Mouse (Mus musculus) embryonic facial prominence, embryonic 10.5 days (tissue): ENCODE measurements at regions not wholly inside any gene's neighbourhood (a gene's known extent, or its start where the extent isn't known, plus 50 kb on each side); places are given as distances from the start of the nearest gene placed in this dataset.
A peak's percentile ranks its signal among the peaks of the same experiment; 100 is the strongest.

Source experiments
- DNase-seq: peaks from one replicate; pipeline ENCODE4 v3.0.0-alpha.2; 2017; ENCODE audit warnings: low spot score
- H3K27ac ChIP-seq: fragments of 300-500 bp; sonication (generic); replicated peaks from 2 replicates; pipeline ENCODE4 v1.5.1; 2016; ENCODE audit warnings: mild to moderate bottlenecking
- H3K27me3 ChIP-seq: fragments of 300-500 bp; sonication (generic); replicated peaks from 2 replicates; pipeline ENCODE4 v1.6.1; 2016; ENCODE audit warnings: low read depth, mild to moderate bottlenecking; ENCODE audit not compliant: poor library complexity, severe bottlenecking
- H3K36me3 ChIP-seq: fragments of 300-500 bp; sonication (generic); replicated peaks from 2 replicates; pipeline ENCODE4 v1.6.1; 2016; ENCODE audit warnings: mild to moderate bottlenecking, moderate library complexity
- H3K4me1 ChIP-seq: fragments of 300-500 bp; sonication (generic); 2 replicates; pipeline ENCODE4 v1.6.1; 2016
- H3K4me3 ChIP-seq: fragments of 300-500 bp; sonication (generic); 2 replicates; pipeline ENCODE4 v1.5.1; 2016; ENCODE audit warnings: mild to moderate bottlenecking, moderate library complexity
- H3K9me3 ChIP-seq: fragments of 300-500 bp; sonication (generic); 2 replicates; pipeline ENCODE4 v1.6.1; 2016; ENCODE audit warnings: mild to moderate bottlenecking
- WGBS: fragments of 180-500 bp; shearing (Covaris S2); methylation state at CpG from one replicate; pipeline ENCODE4 v1.1.7; 2016; 5-methylcytosine and 5-hydroxymethylcytosine counted together

DNA sequence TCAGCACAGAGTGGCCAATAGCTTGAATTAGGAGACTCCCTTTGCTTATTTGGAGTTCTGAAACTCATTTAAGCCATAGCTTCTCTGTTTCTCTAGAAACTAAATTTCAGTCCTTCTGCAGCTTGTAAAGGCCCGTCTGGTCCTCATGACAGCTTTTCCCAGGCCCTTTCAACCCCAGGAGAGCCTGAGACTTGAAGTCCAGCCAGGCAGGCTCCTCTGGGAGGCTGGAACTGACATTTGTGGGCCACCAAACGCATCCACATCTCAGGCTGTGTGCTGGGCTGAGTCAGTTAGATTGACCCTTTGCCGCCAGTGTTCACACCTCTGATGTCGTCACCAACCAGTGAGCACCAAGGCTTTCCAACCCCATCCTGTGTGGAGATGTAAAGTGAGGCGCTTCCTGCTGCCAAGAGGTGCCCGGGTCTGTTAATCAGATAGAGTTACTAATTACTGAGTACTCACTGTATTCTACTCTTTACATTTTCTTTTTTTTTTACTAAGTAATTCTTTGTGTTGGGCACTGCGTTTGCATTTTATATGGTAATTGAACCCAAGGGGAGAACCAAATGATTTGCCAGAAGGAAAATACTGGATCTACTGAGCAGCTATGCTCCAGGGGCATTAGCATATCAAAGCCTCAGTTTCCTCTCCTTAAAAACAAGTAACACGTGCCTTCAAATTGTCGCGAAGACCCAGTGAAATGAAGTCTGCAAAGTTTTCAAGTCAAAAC lies 207.0 kb downstream of the Snx19 start:
- WGBS = 51% methylated on average over 10 of the region's 10 CpGs
- Histone ChIP-seq H3K27ac (no peak overlapping the region), H3K4me1 (peaks cover 23% of the 10 kb centered on the region), H3K9me3 (no peaks in the 10 kb centered on the region), H3K4me3 (no peak overlapping the region), H3K27me3 (no peaks in the 10 kb centered on the region), H3K36me3 (no peaks in the 10 kb centered on the region)
- no peak for DNase-seq

- Histone ChIP-seq H3K9me3 (no peaks in the 10 kb centered on the region), H3K4me1 (peaks cover 28% of the 10 kb centered on the region), H3K27ac (no peak overlapping the region), H3K4me3 (no peak overlapping the region), H3K36me3 (no peaks in the 10 kb centered on the region), H3K27me3 (no peaks in the 10 kb centered on the region)
- WGBS = 65% methylated on average over 6 of the region's 6 CpGs
- peak; percentile 41 for DNase-seq
These were observed 205.5 kb downstream of the Snx19 start for GRCm38 (mm10) chr9:30632164-30633146.

- 90% methylated on average over 8 of the region's 8 CpGs for WGBS
- H3K36me3 ChIP-seq = no peaks in the 10 kb centered on the region
- no peak for DNase-seq
- no peak overlapping the region for H3K27ac ChIP-seq
- no peak overlapping the region for H3K4me3 ChIP-seq
- no peaks in the 10 kb centered on the region for H3K27me3 ChIP-seq
- H3K9me3 ChIP-seq = no peaks in the 10 kb centered on the region
- H3K4me1 ChIP-seq = peaks cover 5% of the 10 kb centered on the region; the same call in 1 of the 2 replicates
These were observed 198.7 kb downstream of the Snx19 start for GRCm38 (mm10) chr9:30625635-30626034.

GRCm38 (mm10) chr9:30625090-30625489 lies 198.2 kb downstream of the Snx19 start:
- Histone ChIP-seq H3K36me3 (no peaks in the 10 kb centered on the region), H3K4me3 (no peak overlapping the region), H3K27me3 (no peaks in the 10 kb centered on the region), H3K4me1 (peaks cover 5% of the 10 kb centered on the region; the same call in 1 of the 2 replicates), H3K9me3 (no peaks in the 10 kb centered on the region), H3K27ac (no peak overlapping the region)
- DNase-seq = no peak
- WGBS = 86% methylated on average over 3 of the region's 3 CpGs

- 90% methylated on average over 5 of the region's 5 CpGs for WGBS
- Histone ChIP-seq H3K36me3 (no peaks in the 10 kb centered on the region), H3K27ac (no peak overlapping the region)
These were observed 197.6 kb downstream of the Snx19 start for GRCm38 (mm10) chr9:30624481-30624880.

DNA sequence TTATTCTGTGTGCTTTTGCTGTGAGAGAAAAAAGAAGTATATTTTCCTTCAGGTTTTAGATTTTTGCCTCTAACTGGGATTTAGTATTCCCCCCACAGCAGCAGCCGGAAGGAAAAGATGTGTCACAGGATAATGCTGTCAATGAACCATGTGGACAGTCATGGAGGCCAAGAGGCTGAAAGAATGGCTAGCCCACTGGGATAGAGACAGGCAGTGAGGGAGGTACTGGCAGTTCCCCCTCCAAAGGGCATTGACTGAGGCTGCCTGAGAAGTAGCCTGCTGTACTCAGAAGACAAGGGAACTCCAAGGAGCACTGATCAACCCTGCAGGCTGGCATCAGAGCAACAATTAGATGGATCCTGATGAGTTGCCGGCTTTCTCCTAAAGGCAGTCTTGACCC lies 192.4 kb downstream of the Snx19 start:
- H3K9me3 ChIP-seq = no peaks in the 10 kb centered on the region
- H3K36me3 ChIP-seq = no peaks in the 10 kb centered on the region
- WGBS = 88% methylated on average over 2 of the region's 2 CpGs
- H3K4me3 ChIP-seq = no peak overlapping the region
- no peak for DNase-seq
- H3K27me3 ChIP-seq = no peaks in the 10 kb centered on the region
- H3K4me1 ChIP-seq = no peaks in the 10 kb centered on the region
- no peak overlapping the region for H3K27ac ChIP-seq

More at GRCm38 (mm10) chr9:30624481-30624880, 197.6 kb downstream of the Snx19 start:
- Histone ChIP-seq H3K4me1 (peaks cover 5% of the 10 kb centered on the region; the same call in 1 of the 2 replicates), H3K9me3 (no peaks in the 10 kb centered on the region), H3K4me3 (no peak overlapping the region), H3K27me3 (no peaks in the 10 kb centered on the region)
- DNase-seq = no peak

- Histone ChIP-seq H3K4me3 (no peak overlapping the region), H3K9me3 (no peaks in the 10 kb centered on the region), H3K4me1 (0 out of 2 replicates have a peak, but pooled peaks cover 6% of the 10 kb centered on the region), H3K36me3 (no peaks in the 10 kb centered on the region), H3K27me3 (no peaks in the 10 kb centered on the region), H3K27ac (no peak overlapping the region)
- WGBS = 87% methylated on average over 2 of the region's 2 CpGs
- DNase-seq = no peak
These were observed 191.3 kb downstream of the Snx19 start for GRCm38 (mm10) chr9:30618181-30618580.

- no peak overlapping the region for H3K4me3 ChIP-seq
- H3K27ac ChIP-seq = no peak overlapping the region
- H3K9me3 ChIP-seq = no peaks in the 10 kb centered on the region
- H3K27me3 ChIP-seq = no peaks in the 10 kb centered on the region
- H3K4me1 ChIP-seq = 0 out of 2 replicates have a peak, but pooled peaks cover 6% of the 10 kb centered on the region
- DNase-seq = no peak
- 65% methylated on average over 6 of the region's 6 CpGs for WGBS
- H3K36me3 ChIP-seq = no peaks in the 10 kb centered on the region
These were observed 186.8 kb downstream of the Snx19 start for GRCm38 (mm10) chr9:30613715-30614114.

GRCm38 (mm10) chr9:30613003-30613552 lies 186.2 kb downstream of the Snx19 start:
- no peak overlapping the region for H3K4me3 ChIP-seq
- H3K27ac ChIP-seq = no peak overlapping the region
- no peaks in the 10 kb centered on the region for H3K36me3 ChIP-seq
- H3K9me3 ChIP-seq = no peaks in the 10 kb centered on the region
- no peak for DNase-seq
- WGBS = 91% methylated on average over 5 of the region's 5 CpGs
- no peaks in the 10 kb centered on the region for H3K27me3 ChIP-seq
- 0 out of 2 replicates have a peak, but pooled peaks cover 6% of the 10 kb centered on the region for H3K4me1 ChIP-seq

GRCm38 (mm10) chr9:30610328-30610727 lies 183.4 kb downstream of the Snx19 start:
- no peak for DNase-seq
- 86% methylated on average over 7 of the region's 7 CpGs for WGBS
- Histone ChIP-seq H3K27ac (no peak overlapping the region), H3K36me3 (no peaks in the 10 kb centered on the region), H3K27me3 (no peaks in the 10 kb centered on the region), H3K4me3 (no peak overlapping the region), H3K9me3 (no peaks in the 10 kb centered on the region), H3K4me1 (0 out of 2 replicates have a peak, but pooled peaks cover 6% of the 10 kb centered on the region)

GRCm38 (mm10) chr9:30599756-30600155 lies 172.8 kb downstream of the Snx19 start:
- H3K27ac ChIP-seq = no peak overlapping the region
- DNase-seq = no peak
- WGBS = 55% methylated on average over 7 of the region's 7 CpGs
- no peaks in the 10 kb centered on the region for H3K4me1 ChIP-seq
- no peaks in the 10 kb centered on the region for H3K27me3 ChIP-seq
- H3K36me3 ChIP-seq = no peaks in the 10 kb centered on the region
- H3K9me3 ChIP-seq = no peaks in the 10 kb centered on the region
- no peak overlapping the region for H3K4me3 ChIP-seq

DNA sequence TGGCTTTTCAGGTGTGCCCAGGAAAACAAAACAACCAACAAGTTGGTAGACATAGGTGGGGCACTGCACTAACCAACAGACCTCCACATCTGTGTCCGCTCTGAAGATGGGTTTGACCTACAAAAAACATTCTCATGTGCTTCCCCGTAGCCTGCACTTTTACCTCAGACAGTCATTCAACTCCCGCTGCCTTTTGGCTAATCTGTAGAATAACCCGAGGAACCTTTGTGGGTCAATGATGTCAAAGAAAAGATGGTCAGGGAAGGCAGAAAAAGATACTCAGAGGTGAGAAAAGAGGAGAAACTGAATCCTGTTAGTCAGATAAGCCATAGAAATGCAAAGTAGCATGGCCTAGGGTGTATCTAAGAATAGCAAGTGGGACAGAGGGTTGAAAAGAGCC lies 170.8 kb downstream of the Snx19 start:
- Histone ChIP-seq H3K36me3 (no peaks in the 10 kb centered on the region), H3K27ac (no peak overlapping the region), H3K4me1 (no peaks in the 10 kb centered on the region), H3K4me3 (no peak overlapping the region), H3K9me3 (no peaks in the 10 kb centered on the region), H3K27me3 (no peaks in the 10 kb centered on the region)
- DNase-seq = no peak
- whole genome bisulfite sequencing = 39% methylated on average over 4 of the region's 4 CpGs
